Mouse (Mus musculus) urinary bladder, postnatal 14 days (tissue): ENCODE measurements at regions not wholly inside any gene's neighbourhood (a gene's known extent, or its start where the extent isn't known, plus 50 kb on each side); places are given as distances from the start of the nearest gene placed in this dataset.

ENCODE experiments used
- DNase-seq: peaks from one replicate; pipeline ENCODE4 v3.0.0; 2021; ENCODE audit warnings: low spot score

- DNase-seq = no peak
Measured at GRCm38 (mm10) chr9:23535872-23536271, 313.0 kb downstream of the Bmper start.

- DNase-seq = no peak
Measured at GRCm38 (mm10) chr9:23538051-23538450, 315.2 kb downstream of the Bmper start.

GRCm38 (mm10) chr9:23551692-23552091 is 328.8 kb downstream of the Bmper start:
- no peak for DNase-seq

- DNase-seq = no peak
Measured at GRCm38 (mm10) chr9:23553766-23554165, 330.9 kb downstream of the Bmper start.

- DNase-seq = no peak
Measured at GRCm38 (mm10) chr9:23557601-23558000, 334.7 kb downstream of the Bmper start.

GRCm38 (mm10) chr9:23561924-23562323 is 339.0 kb downstream of the Bmper start:
- DNase-seq = no peak

GRCm38 (mm10) chr9:23567081-23567480 is 344.2 kb downstream of the Bmper start:
- DNase-seq = no peak

GRCm38 (mm10) chr9:23570150-23570549 is 347.3 kb downstream of the Bmper start:
- no peak for DNase-seq

GRCm38 (mm10) chr9:23576314-23576713 is 353.4 kb downstream of the Bmper start:
- no peak for DNase-seq

GRCm38 (mm10) chr9:23580155-23580554 is 357.3 kb downstream of the Bmper start:
- no peak for DNase-seq

- peak; percentile 61 for DNase-seq
Measured at GRCm38 (mm10) chr9:23581039-23581606, 358.2 kb downstream of the Bmper start.

GRCm38 (mm10) chr9:23584561-23584960 is 361.7 kb downstream of the Bmper start:
- DNase-seq = no peak

- no peak for DNase-seq
Measured at GRCm38 (mm10) chr9:23589024-23589423, 366.1 kb downstream of the Bmper start.

- no peak for DNase-seq
Measured at GRCm38 (mm10) chr9:23591906-23592305, 369.0 kb downstream of the Bmper start.

- DNase-seq = no peak
Measured at GRCm38 (mm10) chr9:23600623-23601022, 377.7 kb downstream of the Bmper start.
